Mouse (Mus musculus) forebrain, embryonic 16.5 days (tissue): ENCODE measurements at regions not wholly inside any gene's neighbourhood (a gene's known extent, or its start where the extent isn't known, plus 50 kb on each side); places are given as distances from the start of the nearest gene placed in this dataset.

Source experiments
- ATAC-seq: fragments of 200-750 bp; cut with Nextera tagmentation; 2 replicates; pipeline ENCODE4 v1.8.0; 2017; ENCODE audit warnings: mild to moderate bottlenecking, moderate library complexity
- H3K27ac ChIP-seq: fragments of 300-500 bp; sonication (generic); 2 replicates; pipeline ENCODE4 v1.5.1; 2014; ENCODE audit warnings: low read length, control low read depth
- H3K27me3 ChIP-seq: fragments of 300-500 bp; sonication (generic); replicated peaks from 2 replicates; pipeline ENCODE4 v1.6.1; 2014; ENCODE audit warnings: low read length; ENCODE audit not compliant: control insufficient read depth, insufficient read depth
- H3K36me3 ChIP-seq: fragments of 300-500 bp; sonication (generic); 2 replicates; pipeline ENCODE4 v1.6.1; 2014; ENCODE audit not compliant: control insufficient read depth, insufficient read depth
- H3K4me1 ChIP-seq: fragments of 300-500 bp; sonication (generic); replicated peaks from 2 replicates; pipeline ENCODE4 v1.6.1; 2014; ENCODE audit warnings: low read length; ENCODE audit not compliant: control insufficient read depth, insufficient read depth
- H3K4me2 ChIP-seq: fragments of 300-500 bp; sonication (generic); 2 replicates; pipeline ENCODE4 v1.6.1; 2014; ENCODE audit warnings: mild to moderate bottlenecking, low read length, control low read depth
- H3K4me3 ChIP-seq: fragments of 300-500 bp; sonication (generic); replicated peaks from 2 replicates; pipeline ENCODE4 v1.5.1; 2014; ENCODE audit warnings: mild to moderate bottlenecking, low read length, control low read depth
- H3K9ac ChIP-seq: fragments of 300-500 bp; sonication (generic); replicated peaks from 2 replicates; pipeline ENCODE4 v1.6.1; 2014; ENCODE audit warnings: low read depth, low read length, control low read depth
- H3K9me3 ChIP-seq: fragments of 300-500 bp; sonication (generic); 2 replicates; pipeline ENCODE4 v1.6.1; 2016; ENCODE audit warnings: low read length; ENCODE audit not compliant: control insufficient read depth
- WGBS: fragments of 180-500 bp; shearing (Covaris S2); extraction: QIAGEN DNeasy Blood & Tissue Kit; methylation state at CpG from one replicate; pipeline ENCODE4 v1.1.7; 2014; 5-methylcytosine and 5-hydroxymethylcytosine counted together

DNA sequence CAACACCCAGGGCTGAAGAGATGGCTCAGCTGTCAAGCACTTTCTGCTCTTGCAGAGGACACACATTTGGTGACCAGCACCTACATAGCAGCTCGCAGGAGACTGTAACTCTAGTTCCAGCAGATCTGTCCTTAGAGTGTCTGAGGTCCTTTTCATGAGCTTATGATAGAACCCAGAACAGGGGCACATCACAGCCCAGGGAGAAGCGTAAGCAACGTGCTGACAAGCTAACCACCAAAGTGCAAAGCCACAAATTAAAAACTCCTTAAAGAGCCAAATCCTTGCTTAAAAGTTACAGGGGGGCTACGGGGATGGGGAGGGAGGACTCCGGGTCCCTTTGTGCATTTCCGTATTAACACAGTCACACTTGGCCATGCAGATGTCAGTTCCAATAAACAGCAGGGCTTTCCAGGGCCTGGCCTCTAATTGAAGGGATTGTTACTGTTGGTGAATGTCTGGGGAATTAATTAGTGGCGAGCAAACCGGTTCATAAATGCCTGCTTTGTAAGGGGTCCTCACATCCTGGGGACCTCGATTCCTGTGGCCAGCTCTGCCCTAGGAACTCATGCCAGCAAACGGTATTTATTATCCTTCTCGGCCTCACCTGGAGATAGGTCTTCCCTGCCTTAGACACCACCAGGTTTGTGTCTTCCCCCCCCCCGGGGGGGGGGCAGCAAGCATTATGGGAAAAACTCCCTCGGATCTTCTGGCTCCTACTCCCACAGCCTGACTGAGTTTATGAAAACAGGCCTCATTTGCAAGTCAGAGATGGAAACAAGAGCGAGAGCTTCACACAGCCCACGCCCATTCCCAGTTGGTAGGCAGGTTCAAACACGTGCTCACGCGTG, 447.5 kb downstream of the Cd83 start:
- H3K4me3 ChIP-seq = no peak overlapping the region
- peaks cover 40% of the 10 kb centered on the region for H3K4me1 ChIP-seq
- no peak overlapping the region for H3K9ac ChIP-seq
- H3K36me3 ChIP-seq = no peaks in the 10 kb centered on the region
- H3K27ac ChIP-seq = peak overlapping the region; percentile 65
- H3K4me2 ChIP-seq = peak overlapping the region; percentile 33
- ATAC-seq = peak; percentile 77
- no peaks in the 10 kb centered on the region for H3K27me3 ChIP-seq
- no peaks in the 10 kb centered on the region for H3K9me3 ChIP-seq
- 7% methylated on average over 18 of the region's 18 CpGs for WGBS

GRCm38 (mm10) chr13:44232716-44233051, 448.1 kb downstream of the Cd83 start:
- H3K4me2 ChIP-seq = peak overlapping the region; percentile 33
- peaks cover 37% of the 10 kb centered on the region for H3K4me1 ChIP-seq
- whole genome bisulfite sequencing = 13% methylated on average over 6 of the region's 6 CpGs
- no peak; the same call in 1 of the 2 replicates for ATAC-seq
- H3K9me3 ChIP-seq = no peaks in the 10 kb centered on the region
- no peak overlapping the region for H3K4me3 ChIP-seq
- H3K9ac ChIP-seq = no peak overlapping the region
- no peak overlapping the region for H3K27ac ChIP-seq
- no peaks in the 10 kb centered on the region for H3K27me3 ChIP-seq
- no peaks in the 10 kb centered on the region for H3K36me3 ChIP-seq

GRCm38 (mm10) chr13:44234241-44234640, 449.7 kb downstream of the Cd83 start:
- H3K4me3 ChIP-seq = no peak overlapping the region
- H3K27ac ChIP-seq = no peak overlapping the region
- H3K4me2 ChIP-seq = no peak overlapping the region
- no peaks in the 10 kb centered on the region for H3K9me3 ChIP-seq
- 93% methylated on average over 6 of the region's 6 CpGs for WGBS
- H3K36me3 ChIP-seq = no peaks in the 10 kb centered on the region
- ATAC-seq = no peak
- peaks cover 32% of the 10 kb centered on the region for H3K4me1 ChIP-seq
- no peak overlapping the region for H3K9ac ChIP-seq
- no peaks in the 10 kb centered on the region for H3K27me3 ChIP-seq

DNA sequence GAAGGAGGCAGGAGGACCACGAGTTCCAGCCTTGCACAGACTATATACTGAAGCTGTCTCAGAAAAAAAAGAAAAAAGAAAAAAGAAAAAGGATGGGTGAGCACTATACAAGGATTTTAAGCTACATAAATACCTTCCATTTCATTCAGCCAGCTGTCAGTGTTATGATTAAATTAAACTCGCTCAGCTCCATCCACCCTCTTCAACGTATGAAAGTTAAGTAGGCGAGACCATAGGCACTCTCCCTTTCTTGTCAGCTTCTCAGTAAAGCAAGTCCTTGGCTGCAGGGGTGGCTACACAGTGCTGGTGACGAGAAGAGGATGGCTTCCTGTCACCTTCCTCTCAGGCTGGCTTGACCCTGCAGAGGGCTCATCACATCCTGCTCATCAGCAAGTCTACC, 450.7 kb downstream of the Cd83 start:
- Histone ChIP-seq H3K4me3 (no peak overlapping the region), H3K9ac (no peak overlapping the region), H3K4me1 (peaks cover 28% of the 10 kb centered on the region), H3K36me3 (no peaks in the 10 kb centered on the region), H3K9me3 (no peaks in the 10 kb centered on the region), H3K4me2 (no peak overlapping the region), H3K27me3 (no peaks in the 10 kb centered on the region), H3K27ac (no peak overlapping the region)
- ATAC-seq = no peak
- WGBS = 86% methylated on average over 5 of the region's 5 CpGs

DNA sequence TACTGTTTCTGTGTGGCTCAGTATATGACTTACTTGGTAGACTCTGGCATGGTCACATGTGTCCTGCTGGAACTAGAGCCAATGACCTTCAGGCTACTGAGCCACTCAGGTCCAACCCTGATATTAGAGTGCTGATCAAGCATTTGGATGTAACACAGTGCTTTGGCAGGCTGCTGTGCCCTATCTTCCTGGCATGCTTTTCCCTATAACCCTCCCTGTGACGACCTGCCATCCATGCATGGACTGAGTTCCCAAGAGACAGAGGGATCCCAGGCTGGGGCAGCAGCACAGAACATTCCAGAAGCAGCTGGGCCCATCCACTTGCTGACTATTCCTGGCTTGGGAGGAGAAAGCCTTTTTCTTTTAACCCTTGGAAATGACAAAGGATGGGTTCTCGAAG, 451.4 kb downstream of the Cd83 start:
- Histone ChIP-seq H3K4me3 (no peak overlapping the region), H3K36me3 (no peaks in the 10 kb centered on the region), H3K9ac (no peak overlapping the region), H3K4me1 (peaks cover 28% of the 10 kb centered on the region), H3K27me3 (no peaks in the 10 kb centered on the region), H3K9me3 (no peaks in the 10 kb centered on the region), H3K4me2 (no peak overlapping the region), H3K27ac (no peak overlapping the region)
- ATAC-seq = no peak
- 91% methylated on average over 2 of the region's 2 CpGs for WGBS

- 16% methylated on average over 11 of the region's 11 CpGs for WGBS
- no peaks in the 10 kb centered on the region for H3K9me3 ChIP-seq
- no peak overlapping the region for H3K27ac ChIP-seq
- H3K27me3 ChIP-seq = no peaks in the 10 kb centered on the region
- ATAC-seq = peak; percentile 73
- no peak overlapping the region for H3K9ac ChIP-seq
- peaks cover 12% of the 10 kb centered on the region; the same call in 1 of the 2 replicates for H3K4me1 ChIP-seq
- H3K4me2 ChIP-seq = no peak overlapping the region
- no peak overlapping the region for H3K4me3 ChIP-seq
- no peaks in the 10 kb centered on the region for H3K36me3 ChIP-seq
Measured at GRCm38 (mm10) chr13:44238308-44238707, 453.7 kb downstream of the Cd83 start.

DNA sequence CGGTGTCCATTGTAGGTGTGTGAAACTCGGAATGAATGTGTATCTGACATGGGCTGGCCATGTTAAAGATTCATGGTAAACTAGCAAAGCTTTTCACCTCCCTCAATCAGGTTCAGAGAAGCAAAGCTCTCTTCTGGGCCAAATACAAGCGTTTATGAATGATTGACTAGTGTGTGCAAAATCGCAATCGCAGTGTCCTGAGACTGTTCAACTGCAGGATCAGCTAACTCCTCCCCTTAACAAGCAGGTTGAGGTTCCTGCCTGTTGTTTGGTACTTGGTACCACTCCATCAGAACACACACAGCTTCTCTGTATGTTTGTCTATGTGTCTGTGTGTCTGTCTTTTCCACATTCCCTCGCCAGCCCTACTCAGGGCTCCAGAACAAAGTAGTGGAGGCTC, 458.6 kb downstream of the Cd83 start:
- Histone ChIP-seq H3K4me3 (no peak overlapping the region), H3K27ac (no peak overlapping the region), H3K36me3 (no peaks in the 10 kb centered on the region), H3K27me3 (no peaks in the 10 kb centered on the region), H3K4me1 (peaks cover 6% of the 10 kb centered on the region; the same call in 1 of the 2 replicates), H3K9me3 (no peaks in the 10 kb centered on the region), H3K4me2 (no peak overlapping the region), H3K9ac (no peak overlapping the region)
- 96% methylated on average over 6 of the region's 6 CpGs for WGBS
- no peak for ATAC-seq

- 90% methylated on average over 7 of the region's 7 CpGs for WGBS
- no peak overlapping the region for H3K27ac ChIP-seq
- no peaks in the 10 kb centered on the region for H3K36me3 ChIP-seq
- ATAC-seq = no peak
- no peaks in the 10 kb centered on the region for H3K27me3 ChIP-seq
- peaks cover 10% of the 10 kb centered on the region; the same call in 1 of the 2 replicates for H3K4me1 ChIP-seq
- no peaks in the 10 kb centered on the region for H3K9me3 ChIP-seq
- no peak overlapping the region for H3K4me3 ChIP-seq
- H3K4me2 ChIP-seq = no peak overlapping the region
- H3K9ac ChIP-seq = no peak overlapping the region
Measured at GRCm38 (mm10) chr13:44246714-44247251, 462.2 kb downstream of the Cd83 start.

GRCm38 (mm10) chr13:44247861-44248260, 463.3 kb downstream of the Cd83 start:
- no peak overlapping the region for H3K9ac ChIP-seq
- H3K4me2 ChIP-seq = no peak overlapping the region
- 81% methylated on average over 11 of the region's 11 CpGs for WGBS
- H3K9me3 ChIP-seq = no peaks in the 10 kb centered on the region
- H3K36me3 ChIP-seq = no peaks in the 10 kb centered on the region
- H3K27me3 ChIP-seq = no peaks in the 10 kb centered on the region
- H3K27ac ChIP-seq = no peak overlapping the region
- no peak for ATAC-seq
- no peak overlapping the region for H3K4me3 ChIP-seq
- H3K4me1 ChIP-seq = peaks cover 10% of the 10 kb centered on the region; the same call in 1 of the 2 replicates
